7 mouse cellular contexts compared by ENCODE assay signal in the genomic region with DNA sequence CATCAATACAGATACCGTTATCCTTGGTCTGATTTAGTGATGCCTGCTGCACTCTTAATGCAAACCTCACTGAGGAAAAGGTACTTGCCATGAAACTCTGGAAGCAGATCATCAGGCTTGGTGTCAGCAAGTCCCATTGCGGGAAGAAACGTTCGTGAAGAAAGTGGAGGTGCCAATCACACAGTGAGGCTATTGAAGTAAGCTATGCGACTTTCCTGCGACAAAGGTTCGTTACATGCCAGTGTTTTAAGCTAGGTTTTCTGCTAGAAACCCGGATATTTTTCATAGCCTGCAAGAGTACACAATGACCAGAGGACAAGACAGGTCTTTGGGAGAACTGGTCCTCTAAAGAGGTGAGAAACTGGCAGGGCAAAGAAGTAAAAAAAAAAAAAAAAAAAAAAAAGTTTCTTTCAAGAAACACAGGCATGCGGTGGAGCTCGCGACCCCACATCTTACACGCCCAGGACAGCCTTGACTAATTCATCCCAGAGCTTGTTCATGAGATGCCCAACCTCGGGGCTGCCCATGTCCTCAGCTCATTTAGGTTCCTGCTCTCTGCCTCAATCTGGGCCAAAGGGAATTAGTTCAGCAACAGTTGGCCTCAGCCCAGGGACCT. TPM values are rescaled to one million over a fixed set of nuclear protein-coding genes. Genes with fewer than 3 reads are reported as not detected.
DNase-seq lines count a peak whose midpoint lies in the region; ATAC-seq and TF ChIP-seq lines count a peak whose summit lies in the region.

No protein-coding gene starts in this region.

- no peak for TF ChIP-seq POLR2A in spleen, adult 2 months (IDR thresholded peaks at IDR 0.05; ENCODE audit: low read depth, low read length)

- peak overlapping the region; percentile 96 for H3K4me2 ChIP-seq in embryonic facial prominence, embryonic 13.5 days
- H3K4me2 ChIP-seq in intestine, embryonic 15.5 days (replicated peaks), result peak overlapping the region; percentile 85

- peak in 1 of 2 experiments; percentile 1 for DNase-seq in spleen, adult 2 months (ENCODE audit: low read depth in 1 of 2, low spot score in 2 of 2)
- no peak for DNase-seq in spleen, adult 18-20 months
- peak; percentile 34 for DNase-seq in neural tube, embryonic 10.5 days (ENCODE audit: extremely low spot score, low spot score)
- no peak for DNase-seq in thymus, postnatal 36 days
- DNase-seq in urinary bladder, adult 2 months (ENCODE audit: low spot score), result no peak

- no peaks in the 10 kb centered on the region for H3K9me3 ChIP-seq in embryonic facial prominence, embryonic 13.5 days
- no peaks in the 10 kb centered on the region for H3K9me3 ChIP-seq in intestine, embryonic 15.5 days

- H3K9ac ChIP-seq in embryonic facial prominence, embryonic 13.5 days, result peak overlapping the region; percentile 87
- H3K9ac ChIP-seq in intestine, embryonic 15.5 days, result peak overlapping the region; percentile 84

- peak overlapping the region; percentile 90 for H3K4me3 ChIP-seq in spleen, adult 2 months (ENCODE audit: extremely low read depth, insufficient read depth, insufficient read length)
- peak overlapping the region; percentile 78 for H3K4me3 ChIP-seq in embryonic facial prominence, embryonic 13.5 days
- peak overlapping the region; percentile 76 for H3K4me3 ChIP-seq in intestine, embryonic 15.5 days (replicated peaks)

- peak; percentile 82 for ATAC-seq in embryonic facial prominence, embryonic 13.5 days (ENCODE audit: insufficient number of reproducible peaks, insufficient read depth, low FRiP score, low TSS enrichment, low read depth)
- peak; percentile 90 for ATAC-seq in intestine, embryonic 15.5 days

- WGBS in spleen, adult 2 months, result 5% methylated on average over 13 of the region's 13 CpGs
- 3% methylated on average over 13 of the region's 13 CpGs for WGBS in embryonic facial prominence, embryonic 13.5 days
- 3% methylated on average over 13 of the region's 13 CpGs for WGBS in intestine, embryonic 15.5 days

- peaks cover 9% of the 10 kb centered on the region for H3K4me1 ChIP-seq in spleen, adult 2 months (ENCODE audit: control insufficient read depth, insufficient read depth, insufficient read length)
- peaks cover 22% of the 10 kb centered on the region for H3K4me1 ChIP-seq in embryonic facial prominence, embryonic 13.5 days
- H3K4me1 ChIP-seq in intestine, embryonic 15.5 days (replicated peaks), result peaks cover 10% of the 10 kb centered on the region

- no peaks in the 10 kb centered on the region for H3K36me3 ChIP-seq in spleen, adult 2 months (ENCODE audit: control insufficient read depth, insufficient read depth, low read length)
- peaks cover 2% of the 10 kb centered on the region; the same call in 1 of the 2 replicates for H3K36me3 ChIP-seq in embryonic facial prominence, embryonic 13.5 days
- H3K36me3 ChIP-seq in intestine, embryonic 15.5 days, result no peaks in the 10 kb centered on the region

- no peak overlapping the region for H3K27ac ChIP-seq in spleen, adult 2 months (ENCODE audit: insufficient read depth, low read length)
- peak overlapping the region; percentile 89 for H3K27ac ChIP-seq in embryonic facial prominence, embryonic 13.5 days
- peak overlapping the region; percentile 85 for H3K27ac ChIP-seq in intestine, embryonic 15.5 days

- H3K27me3 ChIP-seq in spleen, adult 2 months (ENCODE audit: control insufficient read depth, insufficient read depth, low read length), result no peaks in the 10 kb centered on the region
- H3K27me3 ChIP-seq in embryonic facial prominence, embryonic 13.5 days, result no peaks in the 10 kb centered on the region
- H3K27me3 ChIP-seq in intestine, embryonic 15.5 days (replicated peaks), result no peaks in the 10 kb centered on the region

- no peak for TF ChIP-seq CTCF in spleen, adult 2 months (IDR thresholded peaks at IDR 0.05; ENCODE audit: extremely low read depth, insufficient read depth, insufficient read length, insufficient replicate concordance)

RNA-seq across cellular contexts. Expression of gene Dynlrb1, which starts 0.5 kb away (rescaled TPM):
- polyA plus RNA-seq in spleen, adult 2 months (2012; rRNA removed), result 76.8 and 79.1 TPM in 2 replicates
- polyA plus RNA-seq in embryonic facial prominence, embryonic 13.5 days (2015; fragmentation: Nextera tagmentation; extraction: Ambion mirVana), result 507 and 521 TPM in 2 replicates
- 332 and 349 TPM in 2 replicates for polyA plus RNA-seq in intestine, embryonic 15.5 days (2015; fragmentation: Nextera tagmentation; extraction: Ambion mirVana)
- polyA plus RNA-seq in urinary bladder, adult 2 months (2012; rRNA removed), result 539 and 645 TPM in 2 replicates

RNA-seq across cellular contexts. Expression of gene Map1lc3a, which starts 40.2 kb away (rescaled TPM):
- 42.7 and 60.6 TPM in 2 replicates for polyA plus RNA-seq in spleen, adult 2 months (2012; rRNA removed)
- polyA plus RNA-seq in embryonic facial prominence, embryonic 13.5 days (2015; fragmentation: Nextera tagmentation; extraction: Ambion mirVana), result 212 and 239 TPM in 2 replicates
- 131 and 146 TPM in 2 replicates for polyA plus RNA-seq in intestine, embryonic 15.5 days (2015; fragmentation: Nextera tagmentation; extraction: Ambion mirVana)
- polyA plus RNA-seq in urinary bladder, adult 2 months (2012; rRNA removed), result 150 and 161 TPM in 2 replicates
